Mouse (Mus musculus) megakaryocyte, embryonic 14.5 days (primary cell): ENCODE data around the gene Prss12.

Source experiments
- FLI1 ChIP-seq: IDR thresholded peaks from 2 replicates; pipeline ENCODE4 v1.6.1; 2012; ENCODE audit warnings: low read length, inconsistent platforms, mixed read lengths
- GATA1 ChIP-seq: IDR thresholded peaks from 3 replicates; pipeline ENCODE4 v1.6.1; 2012; ENCODE audit warnings: mixed read lengths, low read length, inconsistent platforms, borderline replicate concordance

DNA sequence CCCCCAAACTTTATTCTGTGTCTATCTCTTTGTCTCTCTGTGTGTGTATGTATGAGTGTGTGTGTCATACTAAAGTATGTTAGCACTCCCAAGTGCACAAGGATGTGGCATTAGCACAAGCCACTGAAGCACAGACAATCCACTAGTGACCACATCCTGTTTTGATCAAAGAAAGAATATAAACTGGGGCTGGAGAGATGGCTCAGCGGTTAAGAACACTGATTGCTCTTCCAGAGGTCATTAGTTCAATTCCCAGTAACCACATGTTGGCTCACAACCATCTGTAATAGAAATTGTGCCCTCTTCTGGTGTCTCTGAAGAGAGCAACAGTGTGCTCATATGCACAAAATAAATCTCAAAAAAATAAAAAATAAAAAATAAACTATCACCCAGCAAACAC lies 12.8 kb downstream of the Prss12 start:
- TF ChIP-seq FLI1 (no peak), GATA1 (no peak)
